Mouse (Mus musculus): Measurements from ENCODE around the gene Cd34. TPM values are rescaled to one million over a fixed set of nuclear protein-coding genes. Genes with fewer than 3 reads are reported as not detected.

Cd34 gene
- polyA plus RNA-seq, 1 experiment from 2014 or later: 124 TPM

Other genes with a start within 250 kb of the Cd34 start
- 0.80 and 0.88 TPM in 2 replicates for gene Cd46, start 153.4 kb downstream of the Cd34 start, polyA plus RNA-seq (2015; fragmentation: Nextera tagmentation; extraction: Ambion mirVana)
- 61.7 and 66.5 TPM in 2 replicates for gene Cr1l, start 192.8 kb downstream of the Cd34 start, polyA plus RNA-seq (2015; fragmentation: Nextera tagmentation; extraction: Ambion mirVana)
- 0.50 and 0.51 TPM in 2 replicates for gene Cr2, start 237.9 kb downstream of the Cd34 start, polyA plus RNA-seq (2015; fragmentation: Nextera tagmentation; extraction: Ambion mirVana)

All from embryonic facial prominence, embryonic 15.5 days (tissue).